In the genomic region with DNA sequence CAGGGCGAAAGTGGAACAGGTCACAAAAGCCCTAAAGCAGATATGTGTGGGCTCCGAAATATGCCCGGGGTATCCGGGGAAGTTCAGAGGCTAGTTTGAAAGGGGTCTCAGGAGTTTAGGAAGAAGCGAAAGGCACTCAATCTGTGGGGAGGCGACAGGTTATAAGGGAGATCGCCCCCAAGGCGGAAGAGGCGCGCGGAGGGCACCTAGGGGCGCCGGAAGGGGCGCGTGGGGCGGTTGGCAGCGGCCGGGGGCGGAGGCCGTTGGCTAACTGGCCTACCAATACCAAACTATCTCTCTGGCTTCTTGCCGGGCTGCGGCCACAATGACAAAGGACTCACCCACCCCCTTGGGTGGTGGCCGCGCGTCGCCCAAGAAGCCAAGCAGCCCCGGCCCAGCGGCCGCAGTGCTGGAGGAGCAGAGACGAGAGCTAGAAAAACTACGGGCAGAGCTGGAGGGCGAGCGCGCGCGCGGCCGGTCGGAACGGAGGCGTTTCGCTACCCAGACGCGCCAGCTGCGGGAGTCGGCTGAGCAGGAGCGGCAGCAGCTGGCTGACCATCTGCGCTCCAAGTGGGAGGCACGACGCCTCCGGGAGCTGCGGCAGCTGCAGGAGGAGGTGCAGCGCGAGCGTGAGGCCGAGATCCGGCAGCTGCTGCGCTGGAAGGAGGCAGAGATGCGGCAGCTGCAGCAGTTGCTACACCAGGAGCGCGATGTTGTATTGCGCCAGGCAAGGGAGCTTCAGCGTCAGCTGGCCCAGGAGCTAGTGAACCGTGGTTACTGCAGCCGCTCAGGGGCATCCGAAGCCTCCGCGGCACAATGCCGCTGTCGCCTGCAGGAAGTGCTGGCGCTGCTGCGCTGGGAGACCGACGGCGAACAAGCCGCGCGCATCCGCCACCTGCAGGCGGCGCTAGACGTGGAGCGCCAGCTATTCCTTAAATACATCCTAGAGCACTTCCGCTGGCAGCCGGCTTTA, we compare ENCODE assay signal across 7 mouse cellular contexts. TPM values are rescaled to one million over a fixed set of nuclear protein-coding genes. Genes with fewer than 3 reads are reported as not detected.
DNase-seq lines count a peak whose midpoint lies in the region; ATAC-seq and TF ChIP-seq lines count a peak whose summit lies in the region.

A gene (plus strand): TSS at position 215 of the 973 bp plus-strand sequence.

- peaks cover 10% of the 10 kb centered on the region for H3K4me1 ChIP-seq in embryonic facial prominence, embryonic 11.5 days (ENCODE audit: control insufficient read depth, insufficient read depth, low read length)
- peaks cover 28% of the 10 kb centered on the region for H3K4me1 ChIP-seq in limb, embryonic 10.5 days
- H3K4me1 ChIP-seq in midbrain, embryonic 12.5 days = peaks cover 16% of the 10 kb centered on the region
- peaks cover 8% of the 10 kb centered on the region for H3K4me1 ChIP-seq in small intestine, adult 2 months (ENCODE audit: control insufficient read depth, insufficient read depth, insufficient read length, low read length)

- H3K9ac ChIP-seq in embryonic facial prominence, embryonic 11.5 days (replicated peaks; ENCODE audit: low read length) = peak within 1 kb of the TSS; percentile 49
- H3K9ac ChIP-seq in midbrain, embryonic 12.5 days (replicated peaks) = peak within 1 kb of the TSS; percentile 65

- DNase-seq in adrenal gland, postnatal 10 days = peak; percentile 92
- peak; percentile 93 for DNase-seq in embryonic facial prominence, embryonic 11.5 days (ENCODE audit: low spot score)
- peak; percentile 97 for DNase-seq in heart, adult 11 months
- DNase-seq in kidney, adult 11 months = peak; percentile 76
- DNase-seq in limb, embryonic 10.5 days (ENCODE audit: low spot score) = peak; percentile 89

- 1% methylated on average over 85 of the region's 85 CpGs for WGBS in embryonic facial prominence, embryonic 11.5 days
- under 1% methylated on average over 85 of the region's 85 CpGs for WGBS in limb, embryonic 10.5 days
- WGBS in midbrain, embryonic 12.5 days = under 1% methylated on average over 84 of the region's 85 CpGs
- whole genome bisulfite sequencing in small intestine, adult 2 months = under 1% methylated on average over 85 of the region's 85 CpGs

- H3K4me2 ChIP-seq in embryonic facial prominence, embryonic 11.5 days (ENCODE audit: low read depth, low read length) = peak within 1 kb of the TSS; percentile 99
- peak within 1 kb of the TSS; percentile 80 for H3K4me2 ChIP-seq in midbrain, embryonic 12.5 days (replicated peaks)

- H3K9me3 ChIP-seq in embryonic facial prominence, embryonic 11.5 days (replicated peaks; ENCODE audit: control insufficient read depth, low read length) = no peaks in the 10 kb centered on the region; the same call in 1 of the 2 replicates
- H3K9me3 ChIP-seq in limb, embryonic 10.5 days (replicated peaks) = no peaks in the 10 kb centered on the region
- no peaks in the 10 kb centered on the region for H3K9me3 ChIP-seq in midbrain, embryonic 12.5 days

- peak; percentile 85 for TF ChIP-seq CTCF in small intestine, adult 2 months (IDR thresholded peaks at IDR 0.05; ENCODE audit: extremely low read depth, insufficient read length, insufficient replicate concordance, low read depth, low read length)

- no peak for TF ChIP-seq POLR2A in small intestine, adult 2 months (IDR thresholded peaks at IDR 0.05; ENCODE audit: low read depth, low read length)

- H3K27me3 ChIP-seq in embryonic facial prominence, embryonic 11.5 days (ENCODE audit: control insufficient read depth, insufficient read depth, low read length) = 0 out of 2 replicates have a peak, but pooled peaks cover 4% of the 10 kb centered on the region
- peaks cover 53% of the 10 kb centered on the region for H3K27me3 ChIP-seq in limb, embryonic 10.5 days (ENCODE audit: low read depth, poor library complexity, severe bottlenecking)
- H3K27me3 ChIP-seq in midbrain, embryonic 12.5 days = peaks cover 33% of the 10 kb centered on the region
- no peaks in the 10 kb centered on the region; the same call in 1 of the 2 replicates for H3K27me3 ChIP-seq in small intestine, adult 2 months (ENCODE audit: control insufficient read depth, insufficient read depth, low read length)

- peak within 1 kb of the TSS; percentile 46 for H3K4me3 ChIP-seq in embryonic facial prominence, embryonic 11.5 days (ENCODE audit: low read depth, low read length)
- H3K4me3 ChIP-seq in limb, embryonic 10.5 days = peak within 1 kb of the TSS; percentile 73
- peak within 1 kb of the TSS; percentile 55 for H3K4me3 ChIP-seq in midbrain, embryonic 12.5 days
- peak within 1 kb of the TSS; percentile 77 for H3K4me3 ChIP-seq in small intestine, adult 2 months (ENCODE audit: low read depth, low read length)

- H3K27ac ChIP-seq in embryonic facial prominence, embryonic 11.5 days (replicated peaks; ENCODE audit: low read depth, low read length) = peak within 1 kb of the TSS; percentile 25; the same call in 1 of the 2 replicates
- H3K27ac ChIP-seq in limb, embryonic 10.5 days = peak within 1 kb of the TSS; percentile 87
- H3K27ac ChIP-seq in midbrain, embryonic 12.5 days (replicated peaks) = peak within 1 kb of the TSS; percentile 94
- H3K27ac ChIP-seq in small intestine, adult 2 months (ENCODE audit: insufficient read depth, low read depth, low read length) = no peak within 1 kb of the TSS

- H3K36me3 ChIP-seq in embryonic facial prominence, embryonic 11.5 days (replicated peaks; ENCODE audit: control insufficient read depth, insufficient read depth, low read depth, low read length) = no peaks in the 10 kb centered on the region
- no peaks in the 10 kb centered on the region for H3K36me3 ChIP-seq in limb, embryonic 10.5 days
- H3K36me3 ChIP-seq in midbrain, embryonic 12.5 days = no peaks in the 10 kb centered on the region
- H3K36me3 ChIP-seq in small intestine, adult 2 months (ENCODE audit: control insufficient read depth, insufficient read depth, low read length) = no peaks in the 10 kb centered on the region

- peak; percentile 71 for ATAC-seq in embryonic facial prominence, embryonic 11.5 days (replicated peaks; ENCODE audit: insufficient number of reproducible peaks, low FRiP score, low TSS enrichment, low read depth)
- ATAC-seq in midbrain, embryonic 12.5 days (ENCODE audit: low FRiP score, low read depth) = peak; percentile 88

RNA-seq across cellular contexts. Expression of the gene that starts here (rescaled TPM):
- total RNA-seq in adrenal gland, postnatal 10 days (2021) = under 1 TPM in 1 of 2 experiments, not detected in 1; 0.06 TPM
- polyA plus RNA-seq in embryonic facial prominence, embryonic 11.5 days (2014; fragmentation: Nextera tagmentation; extraction: Ambion mirVana) = 0.41 and 0.47 TPM in 2 replicates
- polyA plus RNA-seq in limb, embryonic 10.5 days (2016; fragmentation: Nextera tagmentation; extraction: Ambion mirVana) = 0.18 and 0.49 TPM in 2 replicates
- polyA plus RNA-seq in midbrain, embryonic 12.5 days (2016; fragmentation: Nextera tagmentation; extraction: Ambion mirVana) = 2.3 TPM in 2 replicates
- 0.04 and 0.15 TPM in 2 replicates for polyA plus RNA-seq in small intestine, adult 2 months (2012; rRNA removed)

Comparison
In these comparisons a context has a peak if more than half of its experiments do, and no peak if none do; other contexts are left out.
1. Peak in DNase-seq in adrenal gland, postnatal 10 days; RNA of the gene not detected or under 1 TPM.
2. Peak in DNase-seq, ATAC-seq, H3K4me3 ChIP-seq, H3K27ac ChIP-seq, H3K9ac ChIP-seq and H3K4me2 ChIP-seq in embryonic facial prominence, embryonic 11.5 days; RNA of the gene not detected or under 1 TPM.
3. Peak in DNase-seq, H3K4me3 ChIP-seq and H3K27ac ChIP-seq in limb, embryonic 10.5 days; RNA of the gene not detected or under 1 TPM.